8 mouse cellular contexts compared by ENCODE assay signal in genomic region chr5:124539905-124540304, GRCm38 (mm10). TPM values are rescaled to one million over a fixed set of nuclear protein-coding genes. Genes with fewer than 3 reads are reported as not detected.
DNase-seq lines count a peak whose midpoint lies in the region; ATAC-seq and TF ChIP-seq lines count a peak whose summit lies in the region.

No protein-coding gene starts in this region.

- no peak for DNase-seq in limb, embryonic 14.5 days (ENCODE audit: low spot score)
- no peak for DNase-seq in urinary bladder, postnatal 25 days (ENCODE audit: low spot score)
- no peak for DNase-seq in left cerebral cortex, postnatal 14 days (ENCODE audit: low spot score in 2 of 2)

- H3K4me1 ChIP-seq in megakaryocyte, embryonic 14.5 days: peaks cover 53% of the 10 kb centered on the region
- peaks cover 22% of the 10 kb centered on the region for H3K4me1 ChIP-seq in forebrain, embryonic 15.5 days
- peaks cover 7% of the 10 kb centered on the region for H3K4me1 ChIP-seq in limb, embryonic 14.5 days (ENCODE audit: control insufficient read depth, insufficient read depth, low read length)
- peaks cover 22% of the 10 kb centered on the region for H3K4me1 ChIP-seq in stomach, embryonic 15.5 days

- H3K36me3 ChIP-seq in megakaryocyte, embryonic 14.5 days (replicated peaks; ENCODE audit: low read length): peaks cover 28% of the 10 kb centered on the region
- peaks cover 15% of the 10 kb centered on the region for H3K36me3 ChIP-seq in forebrain, embryonic 15.5 days
- peaks cover 28% of the 10 kb centered on the region for H3K36me3 ChIP-seq in limb, embryonic 14.5 days (ENCODE audit: control insufficient read depth, insufficient read depth, low read length)
- H3K36me3 ChIP-seq in stomach, embryonic 15.5 days: peaks cover 10% of the 10 kb centered on the region

- WGBS in forebrain, embryonic 15.5 days: 74% methylated on average over 4 of the region's 4 CpGs
- 73% methylated on average over 4 of the region's 4 CpGs for WGBS in limb, embryonic 14.5 days
- 69% methylated on average over 4 of the region's 4 CpGs for WGBS in stomach, embryonic 15.5 days

- H3K27me3 ChIP-seq in megakaryocyte, embryonic 14.5 days (replicated peaks): peaks cover 8% of the 10 kb centered on the region
- H3K27me3 ChIP-seq in forebrain, embryonic 15.5 days: no peaks in the 10 kb centered on the region
- no peaks in the 10 kb centered on the region for H3K27me3 ChIP-seq in limb, embryonic 14.5 days (ENCODE audit: control insufficient read depth, insufficient read depth, low read length)
- H3K27me3 ChIP-seq in stomach, embryonic 15.5 days (replicated peaks): no peaks in the 10 kb centered on the region

- peak overlapping the region; percentile 68 for H3K27ac ChIP-seq in forebrain, embryonic 15.5 days (replicated peaks)
- H3K27ac ChIP-seq in limb, embryonic 14.5 days (replicated peaks; ENCODE audit: low read depth, low read length): peak overlapping the region; percentile 68; the same call in 1 of the 2 replicates
- H3K27ac ChIP-seq in stomach, embryonic 15.5 days: no peak overlapping the region; the same call in 1 of the 2 replicates

- H3K4me2 ChIP-seq in forebrain, embryonic 15.5 days (replicated peaks): peak overlapping the region; percentile 33
- H3K4me2 ChIP-seq in limb, embryonic 14.5 days (replicated peaks; ENCODE audit: low read depth, low read length, severe bottlenecking): peak overlapping the region; percentile 45
- H3K4me2 ChIP-seq in stomach, embryonic 15.5 days: peak overlapping the region; percentile 53; the same call in 1 of the 2 replicates

- H3K9ac ChIP-seq in forebrain, embryonic 15.5 days (replicated peaks): peak overlapping the region; percentile 22; the same call in 1 of the 2 replicates
- peak overlapping the region; percentile 92; the same call in 1 of the 2 replicates for H3K9ac ChIP-seq in limb, embryonic 14.5 days (ENCODE audit: low read depth, low read length, severe bottlenecking)
- no peak overlapping the region for H3K9ac ChIP-seq in stomach, embryonic 15.5 days

- H3K9me3 ChIP-seq in megakaryocyte, embryonic 14.5 days: no peaks in the 10 kb centered on the region
- H3K9me3 ChIP-seq in forebrain, embryonic 15.5 days: no peaks in the 10 kb centered on the region
- H3K9me3 ChIP-seq in limb, embryonic 14.5 days (ENCODE audit: control insufficient read depth, low read length): no peaks in the 10 kb centered on the region
- H3K9me3 ChIP-seq in stomach, embryonic 15.5 days: no peaks in the 10 kb centered on the region

- H3K4me3 ChIP-seq in megakaryocyte, embryonic 14.5 days (replicated peaks): peak overlapping the region; percentile 92
- peak overlapping the region; percentile 97 for H3K4me3 ChIP-seq in forebrain, embryonic 15.5 days
- peak overlapping the region; percentile 90 for H3K4me3 ChIP-seq in limb, embryonic 14.5 days (replicated peaks; ENCODE audit: low read length)
- H3K4me3 ChIP-seq in stomach, embryonic 15.5 days (replicated peaks): peak overlapping the region; percentile 94

- TF ChIP-seq POLR2A in limb, embryonic 14.5 days (IDR thresholded peaks at IDR 0.05; ENCODE audit: borderline replicate concordance, extremely low read depth, insufficient read depth, insufficient read length): no peak

- intact Hi-C loops in left cerebral cortex, postnatal 14 days (cut with DNase I): loop anchor here (5.0 kb wide), 1 partner anchor 103 kb away; the partner anchor contains the start of gene Kmt5a

- ATAC-seq in megakaryocyte, adult 5-6 weeks (ENCODE audit: poor library complexity, severe bottlenecking): no peak
- no peak for ATAC-seq in forebrain, embryonic 15.5 days (replicated peaks)
- no peak for ATAC-seq in limb, embryonic 14.5 days (ENCODE audit: low FRiP score, low read depth)
- no peak for ATAC-seq in stomach, embryonic 15.5 days (ENCODE audit: insufficient read depth, low FRiP score, low read depth)
- ATAC-seq in erythroid progenitor cell, adult 5-6 weeks (replicated peaks; ENCODE audit: low FRiP score, poor library complexity, severe bottlenecking): no peak

RNA-seq across cellular contexts. Expression of gene Tmed2, which starts 0.6 kb away (rescaled TPM):
- 72.2 and 125 TPM in 2 replicates for polyA plus RNA-seq in megakaryocyte, embryonic 14.5 days (2012; ENCODE audit: insufficient read depth, low replicate concordance)
- 561 and 605 TPM in 2 replicates for total RNA-seq in megakaryocyte, adult 5-6 weeks (2015)
- total RNA-seq in megakaryocyte, adult 5-6 weeks (2017): 974 and 1,002 TPM in 2 replicates
- polyA plus RNA-seq in forebrain, embryonic 15.5 days (2015; fragmentation: Nextera tagmentation; extraction: Ambion mirVana): 372 and 377 TPM in 2 replicates
- 260 and 264 TPM in 2 replicates for polyA plus RNA-seq in limb, embryonic 14.5 days (2012; rRNA removed)
- 594 and 615 TPM in 2 replicates for polyA plus RNA-seq in limb, embryonic 14.5 days (2014; fragmentation: Nextera tagmentation; extraction: Ambion mirVana)
- polyA plus RNA-seq in stomach, embryonic 15.5 days (2015; fragmentation: Nextera tagmentation; extraction: Ambion mirVana): 589 and 688 TPM in 2 replicates
- total RNA-seq in left cerebral cortex, postnatal 14 days (2021): 100 to 1,000 TPM; 103 to 104 TPM
- total RNA-seq in erythroid progenitor cell, adult 5-6 weeks (2015; ENCODE audit: low replicate concordance): 454 and 638 TPM in 2 replicates
- 524 and 584 TPM in 2 replicates for total RNA-seq in erythroid progenitor cell, adult 5-6 weeks (2017; ENCODE audit: low replicate concordance)

RNA-seq across cellular contexts. Expression of gene Rilpl1, which starts 8.7 kb away (rescaled TPM):
- polyA plus RNA-seq in megakaryocyte, embryonic 14.5 days (2012; ENCODE audit: insufficient read depth, low replicate concordance): 0.75 and 11.4 TPM in 2 replicates
- 0.75 and 1.2 TPM in 2 replicates for total RNA-seq in megakaryocyte, adult 5-6 weeks (2015)
- total RNA-seq in megakaryocyte, adult 5-6 weeks (2017): 0.48 and 0.65 TPM in 2 replicates
- 11.6 and 12.8 TPM in 2 replicates for polyA plus RNA-seq in forebrain, embryonic 15.5 days (2015; fragmentation: Nextera tagmentation; extraction: Ambion mirVana)
- 17.8 and 22.4 TPM in 2 replicates for polyA plus RNA-seq in limb, embryonic 14.5 days (2012; rRNA removed)
- 23.2 and 28.0 TPM in 2 replicates for polyA plus RNA-seq in limb, embryonic 14.5 days (2014; fragmentation: Nextera tagmentation; extraction: Ambion mirVana)
- polyA plus RNA-seq in stomach, embryonic 15.5 days (2015; fragmentation: Nextera tagmentation; extraction: Ambion mirVana): 15.1 and 15.2 TPM in 2 replicates
- 10 to 100 TPM; 42.5 to 57.5 TPM for total RNA-seq in left cerebral cortex, postnatal 14 days (2021)
- total RNA-seq in erythroid progenitor cell, adult 5-6 weeks (2015; ENCODE audit: low replicate concordance): not detected in 2 replicates
- not detected in 2 replicates for total RNA-seq in erythroid progenitor cell, adult 5-6 weeks (2017; ENCODE audit: low replicate concordance)

RNA-seq across cellular contexts. Expression of gene Ddx55, which starts 12.8 kb away (rescaled TPM):
- 4.6 and 7.1 TPM in 2 replicates for polyA plus RNA-seq in megakaryocyte, embryonic 14.5 days (2012; ENCODE audit: insufficient read depth, low replicate concordance)
- total RNA-seq in megakaryocyte, adult 5-6 weeks (2015): 6.5 and 7.7 TPM in 2 replicates
- 7.2 and 15.1 TPM in 2 replicates for total RNA-seq in megakaryocyte, adult 5-6 weeks (2017)
- polyA plus RNA-seq in forebrain, embryonic 15.5 days (2015; fragmentation: Nextera tagmentation; extraction: Ambion mirVana): 28.2 and 28.8 TPM in 2 replicates
- polyA plus RNA-seq in limb, embryonic 14.5 days (2012; rRNA removed): 20.8 and 22.0 TPM in 2 replicates
- 11.9 and 12.5 TPM in 2 replicates for polyA plus RNA-seq in limb, embryonic 14.5 days (2014; fragmentation: Nextera tagmentation; extraction: Ambion mirVana)
- polyA plus RNA-seq in stomach, embryonic 15.5 days (2015; fragmentation: Nextera tagmentation; extraction: Ambion mirVana): 14.1 and 17.1 TPM in 2 replicates
- total RNA-seq in left cerebral cortex, postnatal 14 days (2021): 10 to 100 TPM; 20.5 to 26.3 TPM
- 5.8 and 9.6 TPM in 2 replicates for total RNA-seq in erythroid progenitor cell, adult 5-6 weeks (2015; ENCODE audit: low replicate concordance)
- total RNA-seq in erythroid progenitor cell, adult 5-6 weeks (2017; ENCODE audit: low replicate concordance): 5.0 and 10.5 TPM in 2 replicates

RNA-seq across cellular contexts. Expression of gene Eif2b1, which starts 39.0 kb away (rescaled TPM):
- polyA plus RNA-seq in megakaryocyte, embryonic 14.5 days (2012; ENCODE audit: insufficient read depth, low replicate concordance): 8.4 and 10.9 TPM in 2 replicates
- 24.8 and 28.0 TPM in 2 replicates for total RNA-seq in megakaryocyte, adult 5-6 weeks (2015)
- total RNA-seq in megakaryocyte, adult 5-6 weeks (2017): 15.6 and 20.0 TPM in 2 replicates
- polyA plus RNA-seq in forebrain, embryonic 15.5 days (2015; fragmentation: Nextera tagmentation; extraction: Ambion mirVana): 70.3 and 70.5 TPM in 2 replicates
- polyA plus RNA-seq in limb, embryonic 14.5 days (2012; rRNA removed): 37.4 and 42.5 TPM in 2 replicates
- 71.3 and 73.5 TPM in 2 replicates for polyA plus RNA-seq in limb, embryonic 14.5 days (2014; fragmentation: Nextera tagmentation; extraction: Ambion mirVana)
- 73.7 and 77.1 TPM in 2 replicates for polyA plus RNA-seq in stomach, embryonic 15.5 days (2015; fragmentation: Nextera tagmentation; extraction: Ambion mirVana)
- total RNA-seq in left cerebral cortex, postnatal 14 days (2021): 10 to 100 TPM; 41.7 to 42.0 TPM
- 17.7 and 21.0 TPM in 2 replicates for total RNA-seq in erythroid progenitor cell, adult 5-6 weeks (2015; ENCODE audit: low replicate concordance)
- 7.8 and 15.2 TPM in 2 replicates for total RNA-seq in erythroid progenitor cell, adult 5-6 weeks (2017; ENCODE audit: low replicate concordance)

RNA-seq across cellular contexts. Expression of gene Gtf2h3, which starts 39.0 kb away (rescaled TPM):
- polyA plus RNA-seq in megakaryocyte, embryonic 14.5 days (2012; ENCODE audit: insufficient read depth, low replicate concordance): 3.1 TPM in 1 of 2 replicates, not detected in the other
- total RNA-seq in megakaryocyte, adult 5-6 weeks (2015): 8.0 and 8.6 TPM in 2 replicates
- total RNA-seq in megakaryocyte, adult 5-6 weeks (2017): 11.6 and 20.7 TPM in 2 replicates
- 52.6 and 57.3 TPM in 2 replicates for polyA plus RNA-seq in forebrain, embryonic 15.5 days (2015; fragmentation: Nextera tagmentation; extraction: Ambion mirVana)
- 86.9 and 94.6 TPM in 2 replicates for polyA plus RNA-seq in limb, embryonic 14.5 days (2012; rRNA removed)
- 62.6 and 76.4 TPM in 2 replicates for polyA plus RNA-seq in limb, embryonic 14.5 days (2014; fragmentation: Nextera tagmentation; extraction: Ambion mirVana)
- 53.1 and 54.9 TPM in 2 replicates for polyA plus RNA-seq in stomach, embryonic 15.5 days (2015; fragmentation: Nextera tagmentation; extraction: Ambion mirVana)
- total RNA-seq in left cerebral cortex, postnatal 14 days (2021): 10 to 100 TPM; 26.2 to 30.8 TPM
- 6.1 and 20.5 TPM in 2 replicates for total RNA-seq in erythroid progenitor cell, adult 5-6 weeks (2015; ENCODE audit: low replicate concordance)
- 4.7 and 16.6 TPM in 2 replicates for total RNA-seq in erythroid progenitor cell, adult 5-6 weeks (2017; ENCODE audit: low replicate concordance)
